Mouse (Mus musculus): ENCODE data around the gene Rras2. TPM values are rescaled to one million over a fixed set of nuclear protein-coding genes. Genes with fewer than 3 reads are reported as not detected.

The Rras2 gene
- total and polyA plus RNA-seq, 2 experiments: 6.0 to 18.3 TPM

DNA sequence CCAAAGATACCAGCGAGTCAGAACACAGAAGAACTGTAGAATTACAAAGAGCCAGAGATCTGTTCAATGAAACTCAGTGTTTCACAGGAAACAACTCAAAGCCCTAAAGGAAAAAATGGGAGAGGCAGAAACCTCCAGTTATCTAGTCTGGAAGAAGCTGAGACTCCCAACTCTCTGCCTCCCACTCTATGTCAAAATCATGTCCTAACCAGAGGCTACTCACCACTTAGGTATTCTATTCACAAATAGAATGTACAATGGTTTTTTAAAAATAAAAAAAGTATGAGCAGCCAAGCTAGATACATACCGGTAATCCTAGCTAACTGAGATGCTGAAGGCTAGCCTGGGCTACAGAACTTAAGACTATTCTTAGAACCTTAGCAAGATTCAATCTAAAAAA lies 3.3 kb downstream of the Rras2 start:
- no peak overlapping the region for H3K4me3 ChIP-seq (ENCODE audit: insufficient read depth, low read depth, low read length)
- peaks cover 53% of the 10 kb centered on the region; the same call in 1 of the 2 replicates for H3K79me2 ChIP-seq (ENCODE audit: control insufficient read depth, insufficient read depth, low read length)
- DNase-seq (ENCODE audit: extremely low read depth, low read depth, low spot score): no peak
- no peak for TF ChIP-seq CTCF (IDR thresholded peaks at IDR 0.05; ENCODE audit: low read depth, low read length)
- no peak for TF ChIP-seq POLR2A (IDR thresholded peaks at IDR 0.05; ENCODE audit: extremely low read depth, insufficient read depth, low read length)
- H3K9ac ChIP-seq (ENCODE audit: low read depth, low read length): no peak overlapping the region
- no peaks in the 10 kb centered on the region for H3K27me3 ChIP-seq (ENCODE audit: control insufficient read depth, insufficient read depth, low read length)
- no peaks in the 10 kb centered on the region for H3K36me3 ChIP-seq (ENCODE audit: control insufficient read depth, insufficient read depth, low read length)
- 91% methylated on average over 2 of the region's 2 CpGs for WGBS
- no peak overlapping the region for H3K27ac ChIP-seq (replicated peaks; ENCODE audit: insufficient read depth, low read depth, low read length)
- H3K4me1 ChIP-seq (ENCODE audit: control insufficient read depth, insufficient read depth, low read length): peaks cover 11% of the 10 kb centered on the region; the same call in 1 of the 2 replicates

DNA sequence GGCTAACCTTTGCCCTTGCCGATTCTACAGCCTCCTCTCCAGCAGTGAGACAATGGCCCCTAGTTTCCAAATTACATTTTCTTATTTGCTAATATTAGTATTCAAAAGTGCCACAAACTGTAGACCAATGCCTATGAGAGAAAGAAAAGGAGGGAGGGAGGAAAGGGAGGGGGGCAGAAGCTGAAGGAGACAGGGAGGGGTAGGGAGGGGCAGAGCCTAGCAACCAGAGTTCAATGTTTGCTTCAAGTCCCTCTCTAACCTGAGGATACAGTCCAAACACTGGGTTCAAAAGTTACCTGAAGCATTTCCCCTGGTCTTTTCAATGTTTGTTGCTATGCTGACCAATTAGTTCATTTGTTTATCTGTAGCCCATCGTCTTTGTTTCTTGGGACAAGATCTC lies 7.1 kb downstream of the Rras2 start:
- DNase-seq (ENCODE audit: extremely low read depth, low read depth, low spot score): no peak
- no peak overlapping the region for H3K27ac ChIP-seq (replicated peaks; ENCODE audit: insufficient read depth, low read depth, low read length)
- TF ChIP-seq CTCF (IDR thresholded peaks at IDR 0.05; ENCODE audit: low read depth, low read length): no peak
- no peak for TF ChIP-seq POLR2A (IDR thresholded peaks at IDR 0.05; ENCODE audit: extremely low read depth, insufficient read depth, low read length)
- no peak overlapping the region for H3K4me3 ChIP-seq (ENCODE audit: insufficient read depth, low read depth, low read length)
- H3K36me3 ChIP-seq (ENCODE audit: control insufficient read depth, insufficient read depth, low read length): no peaks in the 10 kb centered on the region
- no peaks in the 10 kb centered on the region for H3K27me3 ChIP-seq (ENCODE audit: control insufficient read depth, insufficient read depth, low read length)
- peaks cover 53% of the 10 kb centered on the region; the same call in 1 of the 2 replicates for H3K79me2 ChIP-seq (ENCODE audit: control insufficient read depth, insufficient read depth, low read length)
- H3K4me1 ChIP-seq (ENCODE audit: control insufficient read depth, insufficient read depth, low read length): peaks cover 19% of the 10 kb centered on the region
- 16% methylated on average over 2 of the region's 2 CpGs for WGBS
- H3K9ac ChIP-seq (ENCODE audit: low read depth, low read length): no peak overlapping the region

DNA sequence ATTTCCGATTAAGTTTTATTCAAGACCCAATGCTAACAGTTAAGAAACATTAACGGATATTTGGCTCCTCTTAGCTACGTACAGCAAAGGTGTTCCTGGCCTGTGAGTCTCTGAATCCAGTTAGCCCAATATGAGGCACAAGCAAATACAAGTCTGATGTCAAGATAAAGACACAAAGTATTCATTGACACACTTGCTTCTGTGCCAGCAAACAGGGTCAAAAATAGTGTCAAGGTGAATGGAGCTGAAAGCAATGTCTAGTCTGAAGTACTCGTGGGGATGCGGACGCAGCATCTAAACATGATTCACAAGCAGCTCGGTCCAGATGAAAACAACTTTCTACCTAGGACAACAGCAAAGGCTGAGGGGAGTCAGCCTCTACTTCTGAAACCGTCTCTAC lies 11.7 kb downstream of the Rras2 start:
- H3K79me2 ChIP-seq (ENCODE audit: control insufficient read depth, insufficient read depth, low read length): peaks cover 42% of the 10 kb centered on the region; the same call in 1 of the 2 replicates
- H3K4me1 ChIP-seq (ENCODE audit: control insufficient read depth, insufficient read depth, low read length): peaks cover 28% of the 10 kb centered on the region
- no peak overlapping the region for H3K4me3 ChIP-seq (ENCODE audit: insufficient read depth, low read depth, low read length)
- DNase-seq (ENCODE audit: extremely low read depth, low read depth, low spot score): peak; percentile 75
- H3K27me3 ChIP-seq (ENCODE audit: control insufficient read depth, insufficient read depth, low read length): no peaks in the 10 kb centered on the region
- 37% methylated on average over 8 of the region's 8 CpGs for WGBS
- H3K27ac ChIP-seq (replicated peaks; ENCODE audit: insufficient read depth, low read depth, low read length): no peak overlapping the region
- no peaks in the 10 kb centered on the region for H3K36me3 ChIP-seq (ENCODE audit: control insufficient read depth, insufficient read depth, low read length)
- TF ChIP-seq POLR2A (IDR thresholded peaks at IDR 0.05; ENCODE audit: extremely low read depth, insufficient read depth, low read length) (no peak), CTCF (IDR thresholded peaks at IDR 0.05; ENCODE audit: low read depth, low read length) (no peak)
- no peak overlapping the region for H3K9ac ChIP-seq (ENCODE audit: low read depth, low read length)

DNA sequence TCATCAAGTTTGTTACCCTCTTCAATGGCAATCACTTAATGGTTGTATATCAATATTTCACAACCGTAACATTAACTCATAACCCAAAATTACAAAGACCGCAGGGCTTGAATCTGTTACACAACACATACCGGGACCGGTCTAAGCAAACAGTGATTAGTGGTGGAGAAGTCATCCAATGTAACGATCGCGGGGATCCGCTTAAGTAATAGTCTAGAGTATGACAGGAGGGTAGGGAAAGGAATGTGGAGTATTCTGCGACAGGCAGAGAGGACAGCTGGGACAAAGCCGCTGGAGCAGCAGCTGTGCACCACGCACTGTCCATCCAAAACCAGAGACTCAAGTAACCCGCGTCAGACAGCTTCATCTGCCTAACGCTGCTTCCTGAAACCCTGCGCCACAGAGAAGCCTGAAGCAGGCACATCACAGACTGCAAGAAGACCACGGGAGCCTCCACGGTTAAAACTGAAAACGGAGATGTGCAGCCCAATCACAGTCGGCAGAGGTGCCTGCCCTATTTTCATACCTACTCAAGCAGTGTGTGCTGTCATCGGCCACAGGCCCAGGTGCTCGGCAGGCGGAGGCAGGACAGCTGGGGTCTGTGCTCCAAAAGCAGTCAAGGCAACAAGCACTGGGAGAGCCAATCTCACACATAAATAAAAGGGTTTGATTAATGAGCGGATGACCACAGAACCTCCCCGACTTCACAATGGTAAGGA lies 13.8 kb downstream of the Rras2 start:
- WGBS: 48% methylated on average over 24 of the region's 24 CpGs
- Histone ChIP-seq H3K9ac (ENCODE audit: low read depth, low read length) (no peak overlapping the region), H3K4me1 (ENCODE audit: control insufficient read depth, insufficient read depth, low read length) (peaks cover 21% of the 10 kb centered on the region), H3K27ac (replicated peaks; ENCODE audit: insufficient read depth, low read depth, low read length) (no peak overlapping the region), H3K4me3 (ENCODE audit: insufficient read depth, low read depth, low read length) (no peak overlapping the region), H3K27me3 (ENCODE audit: control insufficient read depth, insufficient read depth, low read length) (no peaks in the 10 kb centered on the region), H3K36me3 (ENCODE audit: control insufficient read depth, insufficient read depth, low read length) (no peaks in the 10 kb centered on the region), H3K79me2 (ENCODE audit: control insufficient read depth, insufficient read depth, low read length) (peaks cover 42% of the 10 kb centered on the region; the same call in 1 of the 2 replicates)
- TF ChIP-seq CTCF (IDR thresholded peaks at IDR 0.05; ENCODE audit: low read depth, low read length) (no peak), POLR2A (IDR thresholded peaks at IDR 0.05; ENCODE audit: extremely low read depth, insufficient read depth, low read length) (no peak)
- peak; percentile 90 for DNase-seq (ENCODE audit: extremely low read depth, low read depth, low spot score)

DNA sequence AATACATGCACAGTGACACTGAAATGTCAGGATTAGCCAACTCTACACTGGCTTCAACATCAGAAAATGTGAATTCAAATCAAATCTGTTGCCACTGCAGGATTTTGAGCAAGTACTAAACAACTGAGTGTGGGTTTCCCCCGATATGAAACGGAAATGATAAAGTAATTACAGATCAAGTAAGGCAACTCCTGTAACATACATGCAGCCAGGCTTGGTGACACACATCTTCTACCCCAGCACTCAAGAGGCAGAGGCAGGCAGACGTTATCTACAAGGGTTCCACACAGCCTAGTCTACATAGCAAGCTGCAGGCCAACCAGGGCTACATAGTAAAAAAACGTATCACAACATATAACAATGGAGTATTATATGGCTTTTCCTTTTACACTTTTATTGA lies 14.4 kb downstream of the Rras2 start:
- no peak overlapping the region for H3K27ac ChIP-seq (replicated peaks; ENCODE audit: insufficient read depth, low read depth, low read length)
- 74% methylated on average over 4 of the region's 4 CpGs for WGBS
- no peak for DNase-seq (ENCODE audit: extremely low read depth, low read depth, low spot score)
- no peak for TF ChIP-seq CTCF (IDR thresholded peaks at IDR 0.05; ENCODE audit: low read depth, low read length)
- TF ChIP-seq POLR2A (IDR thresholded peaks at IDR 0.05; ENCODE audit: extremely low read depth, insufficient read depth, low read length): no peak
- no peak overlapping the region for H3K4me3 ChIP-seq (ENCODE audit: insufficient read depth, low read depth, low read length)
- peaks cover 47% of the 10 kb centered on the region; the same call in 1 of the 2 replicates for H3K79me2 ChIP-seq (ENCODE audit: control insufficient read depth, insufficient read depth, low read length)
- no peaks in the 10 kb centered on the region for H3K27me3 ChIP-seq (ENCODE audit: control insufficient read depth, insufficient read depth, low read length)
- no peak overlapping the region for H3K9ac ChIP-seq (ENCODE audit: low read depth, low read length)
- H3K4me1 ChIP-seq (ENCODE audit: control insufficient read depth, insufficient read depth, low read length): peaks cover 21% of the 10 kb centered on the region
- no peaks in the 10 kb centered on the region for H3K36me3 ChIP-seq (ENCODE audit: control insufficient read depth, insufficient read depth, low read length)

DNA sequence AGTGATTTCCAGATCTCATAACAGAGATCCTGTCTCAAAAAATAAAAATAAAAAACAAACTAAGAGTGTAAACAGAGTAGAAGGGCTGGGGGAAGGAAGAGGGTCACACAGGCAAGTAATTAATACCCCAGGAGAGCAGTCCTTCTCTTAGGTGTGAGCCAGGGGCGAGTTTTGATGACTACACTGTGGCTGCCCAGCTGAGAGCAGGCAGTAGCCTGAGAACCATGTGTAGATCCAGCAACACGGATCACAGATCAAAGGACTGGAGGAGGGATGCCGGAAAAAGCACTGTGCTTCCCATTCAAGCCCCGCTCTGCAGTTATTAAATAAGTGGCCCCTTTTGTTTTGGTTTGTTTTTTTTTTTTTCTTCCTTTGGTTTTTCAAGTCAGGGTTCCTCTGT lies 15.0 kb downstream of the Rras2 start:
- Histone ChIP-seq H3K9ac (ENCODE audit: low read depth, low read length) (no peak overlapping the region), H3K79me2 (ENCODE audit: control insufficient read depth, insufficient read depth, low read length) (peaks cover 49% of the 10 kb centered on the region; the same call in 1 of the 2 replicates), H3K4me3 (ENCODE audit: insufficient read depth, low read depth, low read length) (no peak overlapping the region), H3K36me3 (ENCODE audit: control insufficient read depth, insufficient read depth, low read length) (no peaks in the 10 kb centered on the region), H3K4me1 (ENCODE audit: control insufficient read depth, insufficient read depth, low read length) (peaks cover 21% of the 10 kb centered on the region), H3K27ac (replicated peaks; ENCODE audit: insufficient read depth, low read depth, low read length) (no peak overlapping the region), H3K27me3 (ENCODE audit: control insufficient read depth, insufficient read depth, low read length) (no peaks in the 10 kb centered on the region)
- WGBS: 91% methylated on average over 4 of the region's 4 CpGs
- no peak for DNase-seq (ENCODE audit: extremely low read depth, low read depth, low spot score)
- TF ChIP-seq POLR2A (IDR thresholded peaks at IDR 0.05; ENCODE audit: extremely low read depth, insufficient read depth, low read length) (no peak), CTCF (IDR thresholded peaks at IDR 0.05; ENCODE audit: low read depth, low read length) (no peak)

Measured in liver, adult 2 months (tissue).